Mouse (Mus musculus): ENCODE measurements around the gene Faah.

GRCm38 (mm10) chr4:115994662-115995375 lies 22.9 kb downstream of the Faah start:
- no peak for TF ChIP-seq EP300 (optimal IDR thresholded peaks at IDR 0.05)
- TF ChIP-seq CTCF (IDR thresholded peaks at IDR 0.05; ENCODE audit: low read depth) = no peak
